Comparison of ENCODE assay signal across 11 mouse cellular contexts in genomic region chr2:93040841-93041240, GRCm38 (mm10). TPM values are rescaled to one million over a fixed set of nuclear protein-coding genes. Genes with fewer than 3 reads are reported as not detected.
DNase-seq lines count a peak whose midpoint lies in the region; ATAC-seq and TF ChIP-seq lines count a peak whose summit lies in the region.
"Had no signal": no experiment of that assay in that cellular context is flagged by ENCODE, and none has a peak within 500 bp of the region (broad histone marks: within the 10 kb centered on the region; RNA-seq: fewer than 3 reads in every experiment).

No protein-coding gene starts in this region.

- H3K36me3 ChIP-seq in heart, embryonic 16.5 days (ENCODE audit: control insufficient read depth, insufficient read depth) = no peaks in the 10 kb centered on the region
- H3K36me3 ChIP-seq in lung, embryonic 16.5 days (ENCODE audit: control insufficient read depth, insufficient read depth, low read length) = no peaks in the 10 kb centered on the region

- H3K4me1 ChIP-seq in lung, adult 2 months (ENCODE audit: control insufficient read depth, insufficient read depth, low read length) = peaks cover 10% of the 10 kb centered on the region
- peaks cover 60% of the 10 kb centered on the region for H3K4me1 ChIP-seq in heart, embryonic 16.5 days (ENCODE audit: control insufficient read depth, insufficient read depth, low read length)
- peaks cover 56% of the 10 kb centered on the region for H3K4me1 ChIP-seq in lung, embryonic 16.5 days (replicated peaks; ENCODE audit: control insufficient read depth, insufficient read depth, low read length)

- H3K4me3 ChIP-seq in lung, adult 2 months (replicated peaks; ENCODE audit: extremely low read depth, low read depth, low read length) = no peak overlapping the region
- H3K4me3 ChIP-seq in heart, embryonic 16.5 days (ENCODE audit: low read length) = no peak overlapping the region
- H3K4me3 ChIP-seq in lung, embryonic 16.5 days (ENCODE audit: low read length) = no peak overlapping the region

- ATAC-seq in heart, embryonic 16.5 days (replicated peaks; ENCODE audit: extremely low read depth, insufficient read depth, low FRiP score) = no peak
- ATAC-seq in lung, embryonic 16.5 days (ENCODE audit: low read depth) = peak; percentile 19; the same call in 1 of the 2 replicates
- ATAC-seq: forebrain, postnatal 0 days; inflammation-experienced regulatory T-cells, adult 6 months had no signal

- peak overlapping the region; percentile 59; the same call in 1 of the 2 replicates for H3K9ac ChIP-seq in heart, embryonic 16.5 days (ENCODE audit: low read length)
- H3K9ac ChIP-seq in lung, embryonic 16.5 days (ENCODE audit: low read length) = no peak overlapping the region
- H3K9ac ChIP-seq: forebrain, postnatal 0 days; liver, embryonic 14.5 days had no signal

- no peaks in the 10 kb centered on the region for H3K9me3 ChIP-seq in heart, embryonic 16.5 days (replicated peaks; ENCODE audit: control insufficient read depth, low read length)
- H3K9me3 ChIP-seq in lung, embryonic 16.5 days (ENCODE audit: control insufficient read depth, low read length) = no peaks in the 10 kb centered on the region

- peak overlapping the region; percentile 74 for H3K27ac ChIP-seq in heart, embryonic 16.5 days (ENCODE audit: low read length)
- peak overlapping the region; percentile 77 for H3K27ac ChIP-seq in lung, embryonic 16.5 days (ENCODE audit: low read length)
- H3K27ac ChIP-seq: liver, embryonic 14.5 days had no signal

- TF ChIP-seq POLR2A in lung, adult 2 months (IDR thresholded peaks at IDR 0.05; ENCODE audit: borderline replicate concordance, extremely low read depth, low read depth, low read length) = no peak; the same call in 1 of the 2 replicates

- peak; percentile 72 for DNase-seq in adrenal gland, postnatal 14 days
- no peak for DNase-seq in adrenal gland, postnatal 4 days (ENCODE audit: low spot score in 2 of 2)
- DNase-seq in lung, adult 18-20 months = peak; percentile 44 to 58
- no peak for DNase-seq in lung, adult 2 months
- no peak for DNase-seq in layer of hippocampus, adult 9-11 months
- DNase-seq in retina, embryonic 14.5 days (ENCODE audit: low spot score) = no peak
- DNase-seq: forebrain, postnatal 0 days had no signal

- TF ChIP-seq CTCF in lung, adult 2 months (IDR thresholded peaks at IDR 0.05; ENCODE audit: insufficient read depth, low read length) = no peak

- 46% methylated on average over 7 of the region's 7 CpGs for WGBS in lung, adult 2 months
- 56% methylated on average over 7 of the region's 7 CpGs for WGBS in heart, embryonic 16.5 days
- WGBS in lung, embryonic 16.5 days = 45% methylated on average over 7 of the region's 7 CpGs

- no peaks in the 10 kb centered on the region for H3K27me3 ChIP-seq in heart, embryonic 16.5 days (ENCODE audit: control insufficient read depth, insufficient read depth, low read length)
- no peaks in the 10 kb centered on the region for H3K27me3 ChIP-seq in lung, embryonic 16.5 days (ENCODE audit: control insufficient read depth, insufficient read depth, low read depth, low read length)

- no peak overlapping the region for H3K4me2 ChIP-seq in heart, embryonic 16.5 days (ENCODE audit: low read depth, low read length)
- peak overlapping the region; percentile 9 for H3K4me2 ChIP-seq in lung, embryonic 16.5 days (ENCODE audit: low read depth, low read length)

RNA-seq across cellular contexts. Expression of gene Prdm11, which starts 5.1 kb away (rescaled TPM):
- total RNA-seq in adrenal gland, postnatal 14 days (2021) = 40.8 and 45.4 TPM in 2 replicates
- total RNA-seq in adrenal gland, postnatal 4 days (2021) = 10 to 100 TPM; 59.3 to 65.4 TPM
- polyA plus RNA-seq in lung, adult 2 months (2012; rRNA removed) = 12.3 and 14.1 TPM in 2 replicates
- polyA plus RNA-seq in heart, embryonic 16.5 days (2015; fragmentation: Nextera tagmentation; extraction: Ambion mirVana) = 3.7 and 3.9 TPM in 2 replicates
- 5.5 and 6.3 TPM in 2 replicates for polyA plus RNA-seq in lung, embryonic 16.5 days (2015; fragmentation: Nextera tagmentation; extraction: Ambion mirVana)

Comparison
In these comparisons a context has a peak if more than half of its experiments do, and no peak if none do; other contexts are left out.
1. DNase-seq: peak in adrenal gland, postnatal 14 days (single experiment) and lung, adult 18-20 months (2 of 2); none in adrenal gland, postnatal 4 days (0 of 2), lung, adult 2 months (single experiment), layer of hippocampus, adult 9-11 months (single experiment) and retina, embryonic 14.5 days (single experiment).